Mouse (Mus musculus): ENCODE measurements around the gene Gmfb. TPM values are rescaled to one million over a fixed set of nuclear protein-coding genes. Genes with fewer than 3 reads are reported as not detected.

The Gmfb gene
- polyA plus RNA-seq, 1 experiment from 2014 or later, result 118 TPM

GRCm38 (mm10) chr14:46816916-46817622 is 5.0 kb downstream of the Gmfb start:
- Histone ChIP-seq H3K27ac (ENCODE audit: low read depth, low read length) (no peak overlapping the region), H3K9me3 (ENCODE audit: control insufficient read depth, low read length) (no peaks in the 10 kb centered on the region), H3K4me3 (ENCODE audit: low read depth, low read length) (no peak overlapping the region), H3K4me1 (ENCODE audit: control insufficient read depth, insufficient read depth, low read length) (peaks cover 11% of the 10 kb centered on the region), H3K27me3 (ENCODE audit: control insufficient read depth, insufficient read depth, low read length) (no peaks in the 10 kb centered on the region), H3K9ac (ENCODE audit: low read length) (no peak overlapping the region), H3K4me2 (no peak overlapping the region), H3K36me3 (ENCODE audit: control insufficient read depth, insufficient read depth, low read length) (peaks cover 3% of the 10 kb centered on the region; the same call in 1 of the 2 replicates)
- ATAC-seq (ENCODE audit: low FRiP score) (no peak), DNase-seq (ENCODE audit: low spot score, missing footprints) (no peak)
- WGBS, result 90% methylated on average over 8 of the region's 8 CpGs

- Histone ChIP-seq H3K4me3 (ENCODE audit: low read depth, low read length) (no peak overlapping the region), H3K4me1 (ENCODE audit: control insufficient read depth, insufficient read depth, low read length) (peaks cover 3% of the 10 kb centered on the region; the same call in 1 of the 2 replicates), H3K27ac (ENCODE audit: low read depth, low read length) (no peak overlapping the region), H3K27me3 (ENCODE audit: control insufficient read depth, insufficient read depth, low read length) (no peaks in the 10 kb centered on the region), H3K36me3 (ENCODE audit: control insufficient read depth, insufficient read depth, low read length) (peaks cover 3% of the 10 kb centered on the region; the same call in 1 of the 2 replicates), H3K4me2 (no peak overlapping the region), H3K9me3 (ENCODE audit: control insufficient read depth, low read length) (no peaks in the 10 kb centered on the region), H3K9ac (ENCODE audit: low read length) (no peak overlapping the region)
- WGBS, result 85% methylated on average over 6 of the region's 6 CpGs
- DNase-seq (ENCODE audit: low spot score, missing footprints) (no peak), ATAC-seq (ENCODE audit: low FRiP score) (no peak)
Measured at GRCm38 (mm10) chr14:46815640-46816039, 6.4 kb downstream of the Gmfb start.

GRCm38 (mm10) chr14:46807927-46808326 is 14.1 kb downstream of the Gmfb start:
- Histone ChIP-seq H3K27ac (ENCODE audit: low read depth, low read length) (no peak overlapping the region), H3K27me3 (ENCODE audit: control insufficient read depth, insufficient read depth, low read length) (no peaks in the 10 kb centered on the region), H3K36me3 (ENCODE audit: control insufficient read depth, insufficient read depth, low read length) (no peaks in the 10 kb centered on the region), H3K4me3 (ENCODE audit: low read depth, low read length) (no peak overlapping the region), H3K9ac (ENCODE audit: low read length) (no peak overlapping the region), H3K4me2 (no peak overlapping the region), H3K9me3 (ENCODE audit: control insufficient read depth, low read length) (no peaks in the 10 kb centered on the region), H3K4me1 (ENCODE audit: control insufficient read depth, insufficient read depth, low read length) (no peaks in the 10 kb centered on the region)
- WGBS, result 91% methylated on average over 3 of the region's 3 CpGs
- ATAC-seq (ENCODE audit: low FRiP score) (no peak), DNase-seq (ENCODE audit: low spot score, missing footprints) (no peak)

- no peak overlapping the region for H3K27ac ChIP-seq (ENCODE audit: low read depth, low read length)
- H3K9me3 ChIP-seq (ENCODE audit: control insufficient read depth, low read length), result no peaks in the 10 kb centered on the region
- H3K4me1 ChIP-seq (ENCODE audit: control insufficient read depth, insufficient read depth, low read length), result no peaks in the 10 kb centered on the region
- H3K9ac ChIP-seq (ENCODE audit: low read length), result no peak overlapping the region
- ATAC-seq (ENCODE audit: low FRiP score) (no peak), DNase-seq (ENCODE audit: low spot score, missing footprints) (no peak)
- no peaks in the 10 kb centered on the region for H3K36me3 ChIP-seq (ENCODE audit: control insufficient read depth, insufficient read depth, low read length)
- 82% methylated on average over 5 of the region's 5 CpGs for WGBS
- H3K27me3 ChIP-seq (ENCODE audit: control insufficient read depth, insufficient read depth, low read length), result no peaks in the 10 kb centered on the region
- H3K4me2 ChIP-seq, result no peak overlapping the region
- no peak overlapping the region for H3K4me3 ChIP-seq (ENCODE audit: low read depth, low read length)
Measured at GRCm38 (mm10) chr14:46806186-46806585, 15.9 kb downstream of the Gmfb start.

- ATAC-seq (ENCODE audit: low FRiP score) (no peak), DNase-seq (ENCODE audit: low spot score, missing footprints) (no peak)
- H3K4me3 ChIP-seq (ENCODE audit: low read depth, low read length), result no peak overlapping the region
- no peaks in the 10 kb centered on the region for H3K27me3 ChIP-seq (ENCODE audit: control insufficient read depth, insufficient read depth, low read length)
- H3K36me3 ChIP-seq (ENCODE audit: control insufficient read depth, insufficient read depth, low read length), result no peaks in the 10 kb centered on the region
- no peak overlapping the region for H3K4me2 ChIP-seq
- no peak overlapping the region for H3K27ac ChIP-seq (ENCODE audit: low read depth, low read length)
- no peaks in the 10 kb centered on the region for H3K9me3 ChIP-seq (ENCODE audit: control insufficient read depth, low read length)
- WGBS, result 85% methylated on average over 1 of the region's 1 CpGs
- H3K9ac ChIP-seq (ENCODE audit: low read length), result no peak overlapping the region
- no peaks in the 10 kb centered on the region for H3K4me1 ChIP-seq (ENCODE audit: control insufficient read depth, insufficient read depth, low read length)
Measured at GRCm38 (mm10) chr14:46803791-46804190, 18.3 kb downstream of the Gmfb start.

- ATAC-seq (ENCODE audit: low FRiP score) (no peak), DNase-seq (ENCODE audit: low spot score, missing footprints) (no peak)
- H3K4me1 ChIP-seq (ENCODE audit: control insufficient read depth, insufficient read depth, low read length), result no peaks in the 10 kb centered on the region
- H3K9ac ChIP-seq (ENCODE audit: low read length), result no peak overlapping the region
- no peak overlapping the region for H3K27ac ChIP-seq (ENCODE audit: low read depth, low read length)
- no peaks in the 10 kb centered on the region for H3K36me3 ChIP-seq (ENCODE audit: control insufficient read depth, insufficient read depth, low read length)
- H3K27me3 ChIP-seq (ENCODE audit: control insufficient read depth, insufficient read depth, low read length), result no peaks in the 10 kb centered on the region
- WGBS, result 90% methylated on average over 4 of the region's 4 CpGs
- H3K4me3 ChIP-seq (ENCODE audit: low read depth, low read length), result no peak overlapping the region
- no peak overlapping the region for H3K4me2 ChIP-seq
- H3K9me3 ChIP-seq (ENCODE audit: control insufficient read depth, low read length), result no peaks in the 10 kb centered on the region
Measured at GRCm38 (mm10) chr14:46803259-46803658, 18.8 kb downstream of the Gmfb start.

- Histone ChIP-seq H3K4me3 (ENCODE audit: low read depth, low read length) (no peak overlapping the region), H3K9ac (ENCODE audit: low read length) (no peak overlapping the region), H3K9me3 (ENCODE audit: control insufficient read depth, low read length) (no peaks in the 10 kb centered on the region), H3K27me3 (ENCODE audit: control insufficient read depth, insufficient read depth, low read length) (no peaks in the 10 kb centered on the region), H3K4me1 (ENCODE audit: control insufficient read depth, insufficient read depth, low read length) (no peaks in the 10 kb centered on the region), H3K4me2 (no peak overlapping the region), H3K27ac (ENCODE audit: low read depth, low read length) (no peak overlapping the region), H3K36me3 (ENCODE audit: control insufficient read depth, insufficient read depth, low read length) (no peaks in the 10 kb centered on the region)
- WGBS, result 90% methylated on average over 3 of the region's 3 CpGs
- ATAC-seq (ENCODE audit: low FRiP score) (no peak), DNase-seq (ENCODE audit: low spot score, missing footprints) (no peak)
Measured at GRCm38 (mm10) chr14:46800684-46801345, 21.2 kb downstream of the Gmfb start.

GRCm38 (mm10) chr14:46794157-46794556 is 27.9 kb downstream of the Gmfb start:
- 90% methylated on average over 5 of the region's 5 CpGs for WGBS
- H3K36me3 ChIP-seq (ENCODE audit: control insufficient read depth, insufficient read depth, low read length), result no peaks in the 10 kb centered on the region
- H3K4me1 ChIP-seq (ENCODE audit: control insufficient read depth, insufficient read depth, low read length), result no peaks in the 10 kb centered on the region
- H3K9me3 ChIP-seq (ENCODE audit: control insufficient read depth, low read length), result no peaks in the 10 kb centered on the region
- H3K27ac ChIP-seq (ENCODE audit: low read depth, low read length), result no peak overlapping the region
- H3K4me3 ChIP-seq (ENCODE audit: low read depth, low read length), result no peak overlapping the region
- DNase-seq (ENCODE audit: low spot score, missing footprints) (no peak), ATAC-seq (ENCODE audit: low FRiP score) (no peak)
- no peaks in the 10 kb centered on the region for H3K27me3 ChIP-seq (ENCODE audit: control insufficient read depth, insufficient read depth, low read length)
- no peak overlapping the region for H3K4me2 ChIP-seq
- H3K9ac ChIP-seq (ENCODE audit: low read length), result no peak overlapping the region

GRCm38 (mm10) chr14:46790723-46791122 is 31.3 kb downstream of the Gmfb start:
- Histone ChIP-seq H3K9ac (ENCODE audit: low read length) (no peak overlapping the region), H3K4me1 (ENCODE audit: control insufficient read depth, insufficient read depth, low read length) (peaks cover 7% of the 10 kb centered on the region), H3K36me3 (ENCODE audit: control insufficient read depth, insufficient read depth, low read length) (no peaks in the 10 kb centered on the region), H3K4me2 (no peak overlapping the region), H3K4me3 (ENCODE audit: low read depth, low read length) (no peak overlapping the region), H3K27me3 (ENCODE audit: control insufficient read depth, insufficient read depth, low read length) (no peaks in the 10 kb centered on the region), H3K27ac (ENCODE audit: low read depth, low read length) (no peak overlapping the region), H3K9me3 (ENCODE audit: control insufficient read depth, low read length) (no peaks in the 10 kb centered on the region)
- no peak for DNase-seq (ENCODE audit: low spot score, missing footprints)
- ATAC-seq (ENCODE audit: low FRiP score), result no peak
- whole genome bisulfite sequencing, result 91% methylated on average over 6 of the region's 6 CpGs
